Mouse (Mus musculus): ENCODE data around the gene Cfap43.

GRCm38 (mm10) chr19:47829913-47830450 lies 89.1 kb downstream of the Cfap43 start:
- TF ChIP-seq CTCF (conservative IDR thresholded peaks at IDR 0.05; ENCODE audit: insufficient read depth, insufficient read length, low read depth, low read length), result no peak
- TF ChIP-seq POLR2A (IDR thresholded peaks at IDR 0.05; ENCODE audit: low read depth, low read length), result no peak

Measured in kidney, adult 2 months (tissue).